Mouse (Mus musculus) bone marrow, adult 2 months (tissue): ENCODE results near the gene Zfp809.

Experiments used
- CTCF ChIP-seq: fragments of 200-500 bp; IDR thresholded peaks from 2 replicates; pipeline ENCODE4 v1.5.1; 2011; ENCODE audit warnings: low read length, control low read depth; ENCODE audit not compliant: control insufficient read depth, insufficient read depth
- POLR2A ChIP-seq: fragments of 200-500 bp; IDR thresholded peaks from 2 replicates; pipeline ENCODE4 v1.6.1; 2011; ENCODE audit warnings: low read depth, mild to moderate bottlenecking, control low read depth, low read length, borderline replicate concordance; ENCODE audit not compliant: control insufficient read depth

DNA sequence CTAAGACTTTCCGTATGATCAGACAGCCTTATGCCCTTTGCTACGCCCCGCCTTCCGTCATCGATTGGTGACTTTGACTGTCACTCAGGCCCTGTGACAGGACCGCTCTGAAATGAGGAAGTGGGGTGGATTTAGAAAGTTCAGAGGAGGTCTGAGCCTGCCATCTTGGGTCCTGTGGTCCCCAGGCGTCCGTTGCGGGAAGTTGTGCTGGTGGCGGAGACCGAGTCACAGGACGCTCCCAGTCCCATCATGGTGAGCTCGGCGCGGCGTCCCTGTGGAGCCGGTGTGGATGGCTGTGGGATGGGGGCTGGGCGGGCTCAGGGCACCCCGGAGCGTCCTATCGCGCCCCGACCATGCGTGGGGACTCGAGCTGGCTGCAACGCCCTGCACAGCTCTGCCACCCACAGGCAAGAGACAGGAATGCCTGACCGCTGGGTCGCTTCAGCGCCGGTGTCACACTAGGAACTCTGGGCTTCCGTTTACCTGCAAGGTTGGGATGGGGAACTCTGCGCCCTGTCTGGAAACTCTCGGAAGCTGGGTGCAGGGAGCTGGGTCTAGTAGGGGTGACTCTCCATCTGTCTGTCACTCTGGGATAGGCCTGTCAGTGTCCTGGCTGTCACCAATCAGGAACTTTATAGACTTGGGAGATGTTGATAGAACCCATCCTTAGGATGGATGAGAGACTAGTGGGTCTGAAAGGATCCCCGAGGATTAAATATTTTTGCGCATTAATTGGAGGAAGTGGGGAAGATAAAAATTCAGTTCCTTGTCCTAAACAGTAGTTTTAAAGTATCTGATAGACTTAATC is at the start of gene Zfp809:
- peak; percentile 83 for TF ChIP-seq CTCF
- peak; percentile 83 for TF ChIP-seq POLR2A
